In genomic region chr9:116313932-116314790, GRCm38 (mm10) we compare ENCODE assay signal across 13 mouse cellular contexts.
DNase-seq lines count a peak whose midpoint lies in the region; ATAC-seq and TF ChIP-seq lines count a peak whose summit lies in the region.
"Had no signal": no experiment of that assay in that cellular context is flagged by ENCODE, and none has a peak within 500 bp of the region (broad histone marks: within the 10 kb centered on the region; RNA-seq: fewer than 3 reads in every experiment).

No protein-coding gene starts in this region.

- TF ChIP-seq POLR2A in heart, adult 2 months (IDR thresholded peaks at IDR 0.05; ENCODE audit: insufficient read depth, low read depth, low read length): no peak

- no peak for TF ChIP-seq CTCF in heart, adult 2 months (IDR thresholded peaks at IDR 0.05)

- peak; percentile 35 to 49 for DNase-seq in heart, adult 2 months
- no peak for DNase-seq in heart, postnatal 25 days (ENCODE audit: low spot score)
- DNase-seq in ES-CJ7 (ENCODE audit: low read depth, low spot score): peak; percentile 25
- DNase-seq in forebrain, embryonic 10.5 days (ENCODE audit: extremely low spot score, low spot score): no peak
- DNase-seq in frontal cortex, postnatal 10 days (ENCODE audit: low spot score in 2 of 2): no peak
- DNase-seq: cerebellum, adult 9-11 months; kidney, adult 18-20 months had no signal

- H3K4me1 ChIP-seq in heart, adult 2 months (ENCODE audit: control insufficient read depth, insufficient read depth, low read length): peaks cover 5% of the 10 kb centered on the region
- 0 out of 2 replicates have a peak, but pooled peaks cover 2% of the 10 kb centered on the region for H3K4me1 ChIP-seq in heart, embryonic 12.5 days (replicated peaks)
- peaks cover 14% of the 10 kb centered on the region for H3K4me1 ChIP-seq in lung, embryonic 16.5 days (replicated peaks; ENCODE audit: control insufficient read depth, insufficient read depth, low read length)
- no peaks in the 10 kb centered on the region for H3K4me1 ChIP-seq in forebrain, embryonic 10.5 days
- H3K4me1 ChIP-seq in midbrain, embryonic 16.5 days (ENCODE audit: control insufficient read depth, insufficient read depth, low read length): no peaks in the 10 kb centered on the region
- H3K4me1 ChIP-seq: embryonic facial prominence, embryonic 12.5 days; liver, embryonic 12.5 days had no signal

- no peaks in the 10 kb centered on the region for H3K9me3 ChIP-seq in heart, embryonic 12.5 days (replicated peaks)
- no peaks in the 10 kb centered on the region for H3K9me3 ChIP-seq in lung, embryonic 16.5 days (ENCODE audit: control insufficient read depth, low read length)
- H3K9me3 ChIP-seq in forebrain, embryonic 10.5 days: no peaks in the 10 kb centered on the region
- H3K9me3 ChIP-seq in midbrain, embryonic 16.5 days (replicated peaks; ENCODE audit: control insufficient read depth, low read length, poor library complexity, severe bottlenecking): no peaks in the 10 kb centered on the region
- H3K9me3 ChIP-seq: embryonic facial prominence, embryonic 12.5 days; liver, embryonic 12.5 days had no signal

- H3K79me2 ChIP-seq in heart, adult 2 months (replicated peaks; ENCODE audit: control insufficient read depth, insufficient read depth, low read length): no peaks in the 10 kb centered on the region

- H3K9ac ChIP-seq in heart, adult 2 months (ENCODE audit: low read depth, low read length): no peak overlapping the region
- no peak overlapping the region for H3K9ac ChIP-seq in heart, embryonic 12.5 days
- H3K9ac ChIP-seq in lung, embryonic 16.5 days (ENCODE audit: low read length): no peak overlapping the region
- no peak overlapping the region for H3K9ac ChIP-seq in midbrain, embryonic 16.5 days (ENCODE audit: low read depth, low read length)
- H3K9ac ChIP-seq: embryonic facial prominence, embryonic 12.5 days; liver, embryonic 12.5 days had no signal

- peak; percentile 69; the same call in 1 of the 2 replicates for ATAC-seq in heart, embryonic 12.5 days (ENCODE audit: insufficient number of reproducible peaks, low FRiP score)
- ATAC-seq in lung, embryonic 16.5 days (ENCODE audit: low read depth): peak; percentile 72
- no peak for ATAC-seq in midbrain, embryonic 16.5 days
- ATAC-seq: liver, embryonic 12.5 days had no signal

- no peak overlapping the region for H3K4me3 ChIP-seq in heart, adult 2 months
- no peak overlapping the region for H3K4me3 ChIP-seq in heart, embryonic 12.5 days
- no peak overlapping the region for H3K4me3 ChIP-seq in lung, embryonic 16.5 days (ENCODE audit: low read length)
- H3K4me3 ChIP-seq in forebrain, embryonic 10.5 days: no peak overlapping the region
- no peak overlapping the region for H3K4me3 ChIP-seq in midbrain, embryonic 16.5 days (ENCODE audit: low read depth, low read length)
- H3K4me3 ChIP-seq: embryonic facial prominence, embryonic 12.5 days; liver, embryonic 12.5 days; myocyte had no signal

- 0 out of 2 replicates have a peak, but pooled peaks have one; percentile 19 for TF ChIP-seq EP300 in heart, adult 2 months (IDR thresholded peaks at IDR 0.05; ENCODE audit: insufficient read depth, low read depth, low read length)

- no peaks in the 10 kb centered on the region for H3K36me3 ChIP-seq in heart, adult 2 months (ENCODE audit: control insufficient read depth, insufficient read depth, low read length)
- no peaks in the 10 kb centered on the region for H3K36me3 ChIP-seq in heart, embryonic 12.5 days
- H3K36me3 ChIP-seq in lung, embryonic 16.5 days (ENCODE audit: control insufficient read depth, insufficient read depth, low read length): no peaks in the 10 kb centered on the region
- H3K36me3 ChIP-seq in forebrain, embryonic 10.5 days (replicated peaks): no peaks in the 10 kb centered on the region
- H3K36me3 ChIP-seq in midbrain, embryonic 16.5 days (ENCODE audit: control insufficient read depth, insufficient read depth, low read length): no peaks in the 10 kb centered on the region
- H3K36me3 ChIP-seq: embryonic facial prominence, embryonic 12.5 days; liver, embryonic 12.5 days had no signal

- peak overlapping the region; percentile 26; the same call in 1 of the 2 replicates for H3K27ac ChIP-seq in heart, adult 2 months
- H3K27ac ChIP-seq in heart, embryonic 12.5 days (ENCODE audit: poor library complexity, severe bottlenecking): no peak overlapping the region
- peak overlapping the region; percentile 26; the same call in 1 of the 2 replicates for H3K27ac ChIP-seq in lung, embryonic 16.5 days (ENCODE audit: low read length)
- no peak overlapping the region for H3K27ac ChIP-seq in forebrain, embryonic 10.5 days
- H3K27ac ChIP-seq in midbrain, embryonic 16.5 days (ENCODE audit: low read length): no peak overlapping the region
- H3K27ac ChIP-seq: embryonic facial prominence, embryonic 12.5 days; liver, embryonic 12.5 days had no signal

- 0 out of 2 replicates have a peak overlapping the region, but pooled peaks have one; percentile 5 for H3K4me2 ChIP-seq in heart, embryonic 12.5 days
- no peak overlapping the region; the same call in 1 of the 2 replicates for H3K4me2 ChIP-seq in lung, embryonic 16.5 days (ENCODE audit: low read depth, low read length)
- H3K4me2 ChIP-seq in midbrain, embryonic 16.5 days (ENCODE audit: low read length): no peak overlapping the region
- H3K4me2 ChIP-seq: embryonic facial prominence, embryonic 12.5 days; liver, embryonic 12.5 days had no signal

- intact Hi-C loops in heart, adult 2 months (cut with DNase I): no loop called here
- intact Hi-C loops in heart, postnatal 25 days (cut with DNase I): no loop called here

- no peaks in the 10 kb centered on the region for H3K27me3 ChIP-seq in heart, adult 2 months (ENCODE audit: control insufficient read depth, insufficient read depth, low read length)
- H3K27me3 ChIP-seq in heart, embryonic 12.5 days (replicated peaks): no peaks in the 10 kb centered on the region
- no peaks in the 10 kb centered on the region for H3K27me3 ChIP-seq in lung, embryonic 16.5 days (ENCODE audit: control insufficient read depth, insufficient read depth, low read depth, low read length)
- no peaks in the 10 kb centered on the region for H3K27me3 ChIP-seq in forebrain, embryonic 10.5 days (ENCODE audit: poor library complexity, severe bottlenecking)
- H3K27me3 ChIP-seq in midbrain, embryonic 16.5 days (ENCODE audit: control insufficient read depth, insufficient read depth, low read depth, low read length): no peaks in the 10 kb centered on the region
- H3K27me3 ChIP-seq: embryonic facial prominence, embryonic 12.5 days; liver, embryonic 12.5 days had no signal

- WGBS in heart, adult 2 months: 42% methylated on average over 14 of the region's 14 CpGs
- WGBS in heart, embryonic 12.5 days: 48% methylated on average over 14 of the region's 14 CpGs
- 38% methylated on average over 14 of the region's 14 CpGs for WGBS in lung, embryonic 16.5 days
- WGBS in forebrain, embryonic 10.5 days: 92% methylated on average over 14 of the region's 14 CpGs
- WGBS in midbrain, embryonic 16.5 days: 86% methylated on average over 14 of the region's 14 CpGs

Comparison
In these comparisons a context has a peak if more than half of its experiments do, and no peak if none do; other contexts are left out.
1. DNase-seq: peak in heart, adult 2 months (2 of 2) and ES-CJ7 (single experiment); none in heart, postnatal 25 days (single experiment), forebrain, embryonic 10.5 days (single experiment) and frontal cortex, postnatal 10 days (0 of 2).
2. H3K27ac ChIP-seq: peak in heart, adult 2 months (single experiment) and lung, embryonic 16.5 days (single experiment); none in heart, embryonic 12.5 days (single experiment), forebrain, embryonic 10.5 days (single experiment) and midbrain, embryonic 16.5 days (single experiment).